Mouse (Mus musculus) cerebellum, adult 2 months (tissue): Measurements from ENCODE around the gene Ush2a.

Source experiments
- CTCF ChIP-seq: fragments of 200-500 bp; IDR thresholded peaks from 2 replicates; pipeline ENCODE4 v1.5.1; 2011; ENCODE audit warnings: low read depth, mild to moderate bottlenecking, control low read depth, low read length, moderate library complexity, borderline replicate concordance; ENCODE audit not compliant: insufficient read depth
- POLR2A ChIP-seq: fragments of 200-500 bp; IDR thresholded peaks from 2 replicates; pipeline ENCODE4 v1.6.1; 2011; ENCODE audit warnings: low read length, control low read depth, borderline replicate concordance; ENCODE audit not compliant: insufficient read depth

DNA sequence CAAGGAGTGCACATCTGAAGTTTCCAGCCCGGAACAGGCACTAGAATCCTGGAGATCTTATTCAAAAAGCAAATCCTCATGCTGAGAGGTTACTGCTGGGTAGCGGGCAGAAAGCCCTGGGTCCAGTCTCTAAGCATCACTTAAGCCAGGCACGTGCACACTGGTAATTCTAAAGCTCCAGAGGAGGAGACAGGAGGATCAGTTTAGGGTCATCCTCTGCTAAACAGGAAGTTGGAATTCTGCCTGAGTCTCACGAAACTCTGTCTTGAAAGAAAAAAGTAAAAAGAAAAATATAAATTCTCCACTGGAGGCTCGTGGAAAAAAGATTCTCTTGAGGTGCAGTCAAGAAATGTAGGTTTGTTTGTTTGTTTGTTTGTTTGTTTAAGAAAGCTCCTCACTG lies 591.0 kb downstream of the Ush2a start:
- TF ChIP-seq CTCF, result no peak
- TF ChIP-seq POLR2A, result no peak
